In genomic region chr16:87916209-87917156, GRCm38 (mm10) we compare ENCODE assay signal across 11 mouse cellular contexts.
DNase-seq lines count a peak whose midpoint lies in the region; ATAC-seq lines count a peak whose summit lies in the region.
"Had no signal": no experiment of that assay in that cellular context is flagged by ENCODE, and none has a peak within 500 bp of the region (broad histone marks: within the 10 kb centered on the region; RNA-seq: fewer than 3 reads in every experiment).

No protein-coding gene starts in this region.

- no peak for DNase-seq in intestine, embryonic 14.5 days (ENCODE audit: low spot score)
- DNase-seq in embryonic facial prominence, embryonic 11.5 days (ENCODE audit: low spot score) = peak; percentile 49
- no peak for DNase-seq in lung, postnatal 25 days (ENCODE audit: low spot score)
- no peak for DNase-seq in right cerebral cortex, adult 18-20 months
- no peak for DNase-seq in B cell, adult 2 months
- DNase-seq: lung, adult 2 months had no signal

- peak overlapping the region; percentile 29; the same call in 1 of the 2 replicates for H3K27ac ChIP-seq in intestine, embryonic 14.5 days (ENCODE audit: low read depth)
- no peak overlapping the region for H3K27ac ChIP-seq in intestine, embryonic 16.5 days (ENCODE audit: low read length)
- peak overlapping the region; percentile 48; the same call in 1 of the 2 replicates for H3K27ac ChIP-seq in embryonic facial prominence, embryonic 11.5 days (replicated peaks; ENCODE audit: low read depth, low read length)
- peak overlapping the region; percentile 64 for H3K27ac ChIP-seq in hindbrain, embryonic 12.5 days
- H3K27ac ChIP-seq in midbrain, embryonic 13.5 days = peak overlapping the region; percentile 73
- H3K27ac ChIP-seq: layer of hippocampus, adult 2 months had no signal

- no peak for ATAC-seq in intestine, embryonic 14.5 days (replicated peaks; ENCODE audit: low FRiP score, low TSS enrichment, low read depth)
- no peak for ATAC-seq in intestine, embryonic 16.5 days
- ATAC-seq in embryonic facial prominence, embryonic 11.5 days (replicated peaks; ENCODE audit: insufficient number of reproducible peaks, low FRiP score, low TSS enrichment, low read depth) = 0 out of 2 replicates have a peak, but pooled peaks have one; percentile 45
- peak; percentile 65 for ATAC-seq in hindbrain, embryonic 12.5 days (ENCODE audit: low FRiP score)
- ATAC-seq in midbrain, embryonic 13.5 days = peak; percentile 73

- H3K36me3 ChIP-seq in intestine, embryonic 14.5 days (ENCODE audit: control insufficient read depth, insufficient read depth, low read length) = no peaks in the 10 kb centered on the region
- H3K36me3 ChIP-seq in intestine, embryonic 16.5 days (ENCODE audit: control insufficient read depth, insufficient read depth, low read length) = no peaks in the 10 kb centered on the region
- no peaks in the 10 kb centered on the region for H3K36me3 ChIP-seq in embryonic facial prominence, embryonic 11.5 days (replicated peaks; ENCODE audit: control insufficient read depth, insufficient read depth, low read depth, low read length)
- H3K36me3 ChIP-seq in hindbrain, embryonic 12.5 days = no peaks in the 10 kb centered on the region
- no peaks in the 10 kb centered on the region for H3K36me3 ChIP-seq in midbrain, embryonic 13.5 days
- H3K36me3 ChIP-seq: heart, embryonic 12.5 days had no signal

- H3K9ac ChIP-seq in intestine, embryonic 14.5 days (ENCODE audit: low read length) = no peak overlapping the region
- H3K9ac ChIP-seq in intestine, embryonic 16.5 days (ENCODE audit: low read depth, low read length) = no peak overlapping the region
- no peak overlapping the region for H3K9ac ChIP-seq in embryonic facial prominence, embryonic 11.5 days (replicated peaks; ENCODE audit: low read length)
- H3K9ac ChIP-seq in hindbrain, embryonic 12.5 days = no peak overlapping the region
- H3K9ac ChIP-seq in midbrain, embryonic 13.5 days (replicated peaks) = no peak overlapping the region
- H3K9ac ChIP-seq: heart, embryonic 12.5 days had no signal

- H3K4me1 ChIP-seq in intestine, embryonic 14.5 days (replicated peaks; ENCODE audit: control insufficient read depth, insufficient read depth, low read length) = peaks cover 15% of the 10 kb centered on the region; the same call in 1 of the 2 replicates
- no peaks in the 10 kb centered on the region for H3K4me1 ChIP-seq in intestine, embryonic 16.5 days (ENCODE audit: control insufficient read depth, insufficient read depth, low read length)
- no peaks in the 10 kb centered on the region for H3K4me1 ChIP-seq in embryonic facial prominence, embryonic 11.5 days (ENCODE audit: control insufficient read depth, insufficient read depth, low read length)
- H3K4me1 ChIP-seq in hindbrain, embryonic 12.5 days = peaks cover 20% of the 10 kb centered on the region
- peaks cover 23% of the 10 kb centered on the region for H3K4me1 ChIP-seq in midbrain, embryonic 13.5 days (replicated peaks)

- H3K9me3 ChIP-seq in intestine, embryonic 14.5 days (ENCODE audit: control insufficient read depth, low read length) = no peaks in the 10 kb centered on the region
- no peaks in the 10 kb centered on the region for H3K9me3 ChIP-seq in intestine, embryonic 16.5 days (ENCODE audit: control insufficient read depth, low read length)
- H3K9me3 ChIP-seq in embryonic facial prominence, embryonic 11.5 days (replicated peaks; ENCODE audit: control insufficient read depth, low read length) = no peaks in the 10 kb centered on the region
- H3K9me3 ChIP-seq in hindbrain, embryonic 12.5 days (replicated peaks) = no peaks in the 10 kb centered on the region
- H3K9me3 ChIP-seq in midbrain, embryonic 13.5 days = no peaks in the 10 kb centered on the region
- H3K9me3 ChIP-seq: heart, embryonic 12.5 days had no signal

- H3K4me2 ChIP-seq in intestine, embryonic 14.5 days (ENCODE audit: low read length) = no peak overlapping the region
- H3K4me2 ChIP-seq in intestine, embryonic 16.5 days (ENCODE audit: low read depth, low read length) = no peak overlapping the region
- H3K4me2 ChIP-seq in embryonic facial prominence, embryonic 11.5 days (ENCODE audit: low read depth, low read length) = no peak overlapping the region
- H3K4me2 ChIP-seq in hindbrain, embryonic 12.5 days (replicated peaks) = no peak overlapping the region
- no peak overlapping the region for H3K4me2 ChIP-seq in midbrain, embryonic 13.5 days (replicated peaks)
- H3K4me2 ChIP-seq: heart, embryonic 12.5 days had no signal

- WGBS in intestine, embryonic 14.5 days = 48% methylated on average over 6 of the region's 6 CpGs
- WGBS in intestine, embryonic 16.5 days = 52% methylated on average over 6 of the region's 6 CpGs
- WGBS in embryonic facial prominence, embryonic 11.5 days = 35% methylated on average over 6 of the region's 6 CpGs
- 40% methylated on average over 6 of the region's 6 CpGs for WGBS in hindbrain, embryonic 12.5 days
- 33% methylated on average over 6 of the region's 6 CpGs for WGBS in midbrain, embryonic 13.5 days

- no peak overlapping the region for H3K4me3 ChIP-seq in intestine, embryonic 14.5 days (ENCODE audit: low read depth, low read length)
- no peak overlapping the region for H3K4me3 ChIP-seq in intestine, embryonic 16.5 days (ENCODE audit: low read length)
- H3K4me3 ChIP-seq in embryonic facial prominence, embryonic 11.5 days (ENCODE audit: low read depth, low read length) = no peak overlapping the region
- no peak overlapping the region for H3K4me3 ChIP-seq in hindbrain, embryonic 12.5 days
- no peak overlapping the region for H3K4me3 ChIP-seq in midbrain, embryonic 13.5 days (replicated peaks)
- H3K4me3 ChIP-seq: heart, embryonic 12.5 days; layer of hippocampus, adult 2 months had no signal

- H3K27me3 ChIP-seq in intestine, embryonic 14.5 days (replicated peaks; ENCODE audit: control insufficient read depth, insufficient read depth, low read length) = no peaks in the 10 kb centered on the region
- H3K27me3 ChIP-seq in intestine, embryonic 16.5 days (replicated peaks; ENCODE audit: control insufficient read depth, insufficient read depth, low read length) = no peaks in the 10 kb centered on the region
- H3K27me3 ChIP-seq in embryonic facial prominence, embryonic 11.5 days (ENCODE audit: control insufficient read depth, insufficient read depth, low read length) = no peaks in the 10 kb centered on the region
- no peaks in the 10 kb centered on the region for H3K27me3 ChIP-seq in hindbrain, embryonic 12.5 days
- H3K27me3 ChIP-seq in midbrain, embryonic 13.5 days = no peaks in the 10 kb centered on the region
- H3K27me3 ChIP-seq: heart, embryonic 12.5 days had no signal

Comparison
In these comparisons a context has a peak if more than half of its experiments do, and no peak if none do; other contexts are left out.
1. ATAC-seq: peak in embryonic facial prominence, embryonic 11.5 days (single experiment), hindbrain, embryonic 12.5 days (single experiment) and midbrain, embryonic 13.5 days (single experiment); none in intestine, embryonic 14.5 days (single experiment) and intestine, embryonic 16.5 days (single experiment).